Mouse (Mus musculus) megakaryocyte progenitor cell, adult 5-6 weeks (primary cell): Measurements from ENCODE around the gene Apol7a. TPM values are rescaled to one million over a fixed set of nuclear protein-coding genes. Genes with fewer than 3 reads are reported as not detected.

Source experiments
- ATAC-seq: replicated peaks from 2 replicates; pipeline ENCODE4 v1.8.0; 2016; ENCODE audit warnings: mild to moderate bottlenecking, moderate TSS enrichment, inconsistent platforms; ENCODE audit not compliant: poor library complexity
- total RNA-seq, 2 experiments: library from RNA; stranded (forward) in 1 of 2; stranded (reverse) in 1 of 2; fragments of 157-497, 149-512 nt in 1 of 2; fragments of 200-1000 nt in 1 of 2; gene quantifications; 2 replicates each; pipeline versions ENCODE4 v1.2.3 to v1.2.4; 2015 to 2017

Gene Apol7a
- total RNA-seq, 2 experiments from 2014 or later, result not detected

GRCm38 (mm10) chr15:77352863-77353262 is 46.0 kb downstream of the Apol7a start:
- ATAC-seq, result no peak

GRCm38 (mm10) chr15:77350117-77350516 is 48.8 kb downstream of the Apol7a start:
- ATAC-seq, result no peak

- ATAC-seq, result no peak
Observed at GRCm38 (mm10) chr15:77348146-77348545, 50.8 kb downstream of the Apol7a start.

GRCm38 (mm10) chr15:77344127-77345125 is 54.5 kb downstream of the Apol7a start:
- ATAC-seq, result no peak

- ATAC-seq, result peak; percentile 69
Observed at GRCm38 (mm10) chr15:77343527-77344091, 55.3 kb downstream of the Apol7a start.

GRCm38 (mm10) chr15:77342962-77343526 is 55.9 kb downstream of the Apol7a start:
- ATAC-seq, result no peak

- no peak for ATAC-seq
Observed at GRCm38 (mm10) chr15:77342005-77342404, 56.9 kb downstream of the Apol7a start.

- ATAC-seq, result no peak
Observed at GRCm38 (mm10) chr15:77340581-77340980, 58.3 kb downstream of the Apol7a start.

GRCm38 (mm10) chr15:77338924-77339429 is 59.9 kb downstream of the Apol7a start:
- no peak for ATAC-seq

GRCm38 (mm10) chr15:77338451-77338850 is 60.5 kb downstream of the Apol7a start:
- no peak for ATAC-seq

Other genes with a start within 250 kb of the Apol7a start
- gene Rbfox2, start 92.1 kb downstream of the Apol7a start, total RNA-seq (2015), result 0.22 and 0.32 TPM in 2 replicates
- 0.54 and 0.87 TPM in 2 replicates for gene Rbfox2, start 92.1 kb downstream of the Apol7a start, total RNA-seq (2017)
- gene Apol9a, start 12.0 kb upstream of the Apol7a start, total RNA-seq (2015), result not detected in 2 replicates
- gene Apol9a, start 12.0 kb upstream of the Apol7a start, total RNA-seq (2017), result not detected in 2 replicates
- gene Apol7b, start 48.4 kb upstream of the Apol7a start, total RNA-seq (2015), result not detected in 2 replicates
- not detected in 2 replicates for gene Apol7b, start 48.4 kb upstream of the Apol7a start, total RNA-seq (2017)
- gene Apol10a, start 77.9 kb upstream of the Apol7a start, total RNA-seq (2015), result not detected in 2 replicates
- not detected in 2 replicates for gene Apol10a, start 77.9 kb upstream of the Apol7a start, total RNA-seq (2017)
- gene Apol11a, start 109.2 kb upstream of the Apol7a start, total RNA-seq (2015), result not detected in 2 replicates
- not detected in 2 replicates for gene Apol11a, start 109.2 kb upstream of the Apol7a start, total RNA-seq (2017)
- not detected in 2 replicates for gene Apol7c, start 134.2 kb upstream of the Apol7a start, total RNA-seq (2015)
- not detected in 2 replicates for gene Apol7c, start 134.2 kb upstream of the Apol7a start, total RNA-seq (2017)
- not detected in 2 replicates for gene 1700025B11Rik, start 162.8 kb upstream of the Apol7a start, total RNA-seq (2015)
- gene 1700025B11Rik, start 162.8 kb upstream of the Apol7a start, total RNA-seq (2017), result not detected in 2 replicates
- not detected in 2 replicates for gene Apol10b, start 197.0 kb upstream of the Apol7a start, total RNA-seq (2015)
- not detected in 2 replicates for gene Apol10b, start 197.0 kb upstream of the Apol7a start, total RNA-seq (2017)
- not detected in 2 replicates for gene Gm36245, start 200.1 kb upstream of the Apol7a start, total RNA-seq (2015)
- gene Gm36245, start 200.1 kb upstream of the Apol7a start, total RNA-seq (2017), result not detected in 2 replicates
- not detected in 2 replicates for gene Apol11b, start 244.2 kb upstream of the Apol7a start, total RNA-seq (2015)
- not detected in 2 replicates for gene Apol11b, start 244.2 kb upstream of the Apol7a start, total RNA-seq (2017)